Mouse (Mus musculus) stomach, postnatal 0 days (tissue): ENCODE results near the gene Smim24. TPM values are rescaled to one million over a fixed set of nuclear protein-coding genes. Genes with fewer than 3 reads are reported as not detected.
A peak's percentile ranks its signal among the peaks of the same experiment; 100 is the strongest.

Experiments used
- ATAC-seq: fragments of 200-750 bp; cut with Nextera tagmentation; 2 replicates; pipeline ENCODE4 v1.8.0; 2017; ENCODE audit not compliant: low FRiP score, low TSS enrichment
- DNase-seq: peaks from one replicate; pipeline ENCODE4 v3.0.0-alpha.2; 2016; ENCODE audit warnings: low spot score
- H3K27ac ChIP-seq: fragments of 300-500 bp; sonication (generic); replicated peaks from 2 replicates; pipeline ENCODE4 v1.5.1; 2014; ENCODE audit warnings: mild to moderate bottlenecking, control low read depth
- H3K27me3 ChIP-seq: fragments of 300-500 bp; sonication (generic); 2 replicates; pipeline ENCODE4 v1.6.1; 2014; ENCODE audit warnings: low read length; ENCODE audit not compliant: control insufficient read depth, insufficient read depth
- H3K36me3 ChIP-seq: fragments of 300-500 bp; sonication (generic); 2 replicates; pipeline ENCODE4 v1.6.1; 2014; ENCODE audit warnings: low read length, mixed read lengths; ENCODE audit not compliant: control insufficient read depth, insufficient read depth
- H3K4me1 ChIP-seq: fragments of 300-500 bp; sonication (generic); replicated peaks from 2 replicates; pipeline ENCODE4 v1.6.1; 2014; ENCODE audit warnings: antibody characterized with exemption; ENCODE audit not compliant: control insufficient read depth, insufficient read depth
- H3K4me2 ChIP-seq: fragments of 300-500 bp; sonication (generic); replicated peaks from 2 replicates; pipeline ENCODE4 v1.6.1; 2014; ENCODE audit warnings: low read depth, mild to moderate bottlenecking, control low read depth, moderate library complexity
- H3K4me3 ChIP-seq: fragments of 300-500 bp; sonication (generic); 2 replicates; pipeline ENCODE4 v1.5.1; 2014; ENCODE audit warnings: low read depth, low read length, control low read depth
- H3K9ac ChIP-seq: fragments of 300-500 bp; sonication (generic); 2 replicates; pipeline ENCODE4 v1.6.1; 2014; ENCODE audit warnings: mild to moderate bottlenecking, low read length, control low read depth, mixed read lengths
- H3K9me3 ChIP-seq: fragments of 300-500 bp; sonication (generic); 2 replicates; pipeline ENCODE4 v1.6.1; 2016; ENCODE audit warnings: low read length; ENCODE audit not compliant: control insufficient read depth
- CTCF ChIP-seq: IDR thresholded peaks from 2 replicates; pipeline ENCODE4 v1.5.1; 2016; ENCODE audit warnings: antibody characterized with exemption, low read depth, mild to moderate bottlenecking, moderate library complexity
- EP300 ChIP-seq: optimal IDR thresholded peaks from 2 replicates; pipeline ENCODE3; 2016; ENCODE audit warnings: antibody characterized with exemption
- WGBS: fragments of 180-500 bp; shearing (Covaris S2); extraction: QIAGEN DNeasy Blood & Tissue Kit; methylation state at CpG from one replicate; pipeline ENCODE4 v1.1.7; 2014; 5-methylcytosine and 5-hydroxymethylcytosine counted together
- polyA plus RNA-seq: library from polyadenylated mRNA; unstranded; fragments of >200 nt; fragmentation: Nextera tagmentation; extraction: Ambion mirVana; gene quantifications from 2 replicates; pipeline ENCODE4 v1.2.1, GENCODE M21; 2015

Gene Smim24
- polyA plus RNA-seq = 205 and 239 TPM in 2 replicates

DNA sequence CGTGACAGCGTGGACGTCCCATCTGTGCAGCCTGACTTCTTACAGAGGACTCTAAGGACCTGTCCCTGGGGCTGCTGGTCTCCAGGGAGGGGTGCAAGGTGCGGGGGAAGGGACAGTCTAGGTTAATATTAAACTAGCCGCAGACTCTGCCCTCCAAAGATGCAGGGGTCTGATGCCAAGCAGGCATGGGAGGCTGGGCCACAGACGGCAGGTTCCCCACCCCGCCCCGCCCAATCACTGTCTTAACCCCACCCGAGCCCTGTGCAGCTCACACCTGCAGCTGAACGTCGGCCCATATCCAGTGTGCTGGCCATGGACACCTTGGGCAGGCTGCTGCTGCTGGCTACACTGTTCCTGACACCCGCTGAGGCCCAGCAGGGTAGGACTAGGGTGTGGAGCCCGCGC lies at the start of gene Smim24:
TSS of gene Smim24 (plus strand) at position 271 of the 405 bp plus-strand sequence.
- H3K9ac ChIP-seq = peak within 1 kb of the TSS; percentile 18
- no peaks in the 10 kb centered on the region for H3K9me3 ChIP-seq
- H3K27me3 ChIP-seq = no peaks in the 10 kb centered on the region
- H3K36me3 ChIP-seq = peaks cover 4% of the 10 kb centered on the region; the same call in 1 of the 2 replicates
- peak within 1 kb of the TSS; percentile 30 for H3K4me3 ChIP-seq
- no peak for TF ChIP-seq EP300
- no peak for TF ChIP-seq CTCF
- peaks cover 6% of the 10 kb centered on the region; the same call in 1 of the 2 replicates for H3K4me1 ChIP-seq
- H3K4me2 ChIP-seq = peak within 1 kb of the TSS; percentile 56
- DNase-seq = peak; percentile 62
- H3K27ac ChIP-seq = peak within 1 kb of the TSS; percentile 69
- WGBS = 50% methylated on average over 14 of the region's 14 CpGs
- ATAC-seq = peak; percentile 19

DNA sequence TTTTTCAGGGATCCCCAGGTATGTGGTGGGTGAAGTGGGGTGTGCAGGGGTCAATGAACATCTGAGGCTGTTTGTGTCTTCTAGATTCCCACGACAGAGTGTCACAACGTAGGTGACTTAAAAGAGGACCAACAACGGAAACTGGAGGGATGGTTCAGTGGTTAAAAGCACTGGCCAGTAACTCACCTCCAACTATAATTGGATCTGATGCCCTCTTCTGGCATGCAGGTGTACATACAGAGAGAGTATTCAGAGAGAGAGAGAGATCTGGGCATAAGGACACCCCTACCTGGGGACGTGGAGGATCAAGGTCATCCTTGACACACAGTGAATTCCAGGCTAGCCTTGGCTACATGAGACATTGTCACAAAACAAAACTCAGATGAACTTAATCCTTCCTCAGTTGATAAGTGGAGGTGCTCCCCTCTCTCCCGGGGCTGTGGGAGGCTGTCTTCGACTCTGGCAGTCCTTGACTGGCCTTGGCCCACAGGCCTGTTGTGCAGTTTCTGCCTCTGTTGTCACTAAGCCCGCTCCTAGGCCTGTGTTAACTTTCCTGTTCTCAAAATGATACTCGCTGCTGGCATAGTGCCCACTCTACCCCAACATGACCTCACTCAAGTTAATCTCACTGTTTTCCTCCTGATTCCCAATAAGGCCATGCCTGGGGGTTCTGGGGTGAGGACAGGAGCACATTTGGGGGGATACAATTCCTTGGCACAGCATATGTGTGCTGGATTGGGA lies 48.3 kb upstream of the Smim24 start:
- TF ChIP-seq EP300 (no peak), CTCF (peak; percentile 59)
- no peak overlapping the region for H3K4me2 ChIP-seq
- no peak overlapping the region for H3K27ac ChIP-seq
- ATAC-seq = no peak
- H3K36me3 ChIP-seq = no peaks in the 10 kb centered on the region
- H3K9ac ChIP-seq = no peak overlapping the region
- 41% methylated on average over 8 of the region's 8 CpGs for WGBS
- no peak overlapping the region for H3K4me3 ChIP-seq
- DNase-seq = no peak
- H3K9me3 ChIP-seq = no peaks in the 10 kb centered on the region
- H3K27me3 ChIP-seq = 0 out of 2 replicates have a peak, but pooled peaks cover 3% of the 10 kb centered on the region
- H3K4me1 ChIP-seq = peaks cover 4% of the 10 kb centered on the region

DNA sequence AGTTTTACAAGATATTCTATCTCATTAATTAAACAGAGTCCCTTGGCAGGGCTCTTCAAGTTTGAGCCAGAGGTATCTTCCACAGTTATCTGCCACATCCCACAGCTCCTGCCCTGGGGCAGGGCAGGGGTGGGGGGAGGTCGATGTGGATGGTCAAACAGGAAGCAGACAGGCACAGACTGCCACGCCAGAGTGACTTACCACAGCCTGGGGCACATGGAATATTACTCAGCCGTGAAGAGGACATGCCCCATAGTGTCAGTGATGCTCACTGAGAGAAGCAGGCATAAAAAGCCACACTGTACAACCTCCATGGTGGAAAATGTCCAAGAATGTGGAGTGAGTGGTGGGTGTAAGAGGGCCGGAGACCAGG lies 47.7 kb upstream of the Smim24 start:
- DNase-seq = no peak
- 86% methylated on average over 4 of the region's 4 CpGs for WGBS
- no peaks in the 10 kb centered on the region for H3K9me3 ChIP-seq
- no peak overlapping the region for H3K9ac ChIP-seq
- 0 out of 2 replicates have a peak, but pooled peaks cover 3% of the 10 kb centered on the region for H3K27me3 ChIP-seq
- no peak overlapping the region for H3K4me2 ChIP-seq
- no peak for ATAC-seq
- H3K4me1 ChIP-seq = peaks cover 5% of the 10 kb centered on the region
- TF ChIP-seq EP300 = no peak
- TF ChIP-seq CTCF = no peak
- no peak overlapping the region for H3K4me3 ChIP-seq
- no peak overlapping the region for H3K27ac ChIP-seq
- no peaks in the 10 kb centered on the region for H3K36me3 ChIP-seq

DNA sequence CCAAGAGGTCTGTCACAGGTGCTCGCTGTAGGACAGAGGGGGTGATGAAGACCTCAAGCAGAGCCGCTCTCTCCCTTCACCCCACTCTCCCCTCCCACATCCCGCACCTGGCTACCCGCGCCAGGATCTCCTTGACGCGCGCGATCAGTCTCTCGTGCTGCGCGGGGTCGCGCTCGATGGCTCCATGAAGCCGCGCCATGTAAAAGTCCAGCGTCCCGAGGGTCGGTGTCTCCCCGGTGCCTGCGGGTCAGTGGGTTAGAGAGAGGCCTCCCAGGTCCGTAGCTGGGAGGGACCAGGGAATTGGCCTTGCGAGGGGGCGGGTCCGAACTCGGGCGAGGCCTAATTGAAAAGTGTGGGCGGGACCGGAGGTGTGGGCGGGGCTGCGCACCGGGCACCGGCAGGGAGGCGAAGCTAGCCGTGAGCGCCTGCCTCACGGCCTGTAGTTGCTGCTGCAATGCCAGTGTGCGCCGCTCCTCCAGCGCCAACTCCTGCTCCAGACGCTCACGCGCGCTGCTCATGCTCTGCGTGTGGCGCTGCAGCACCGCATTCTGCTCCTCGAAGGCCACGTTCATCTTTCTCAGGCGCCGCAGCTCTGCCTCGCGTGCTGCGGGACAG lies 46.3 kb upstream of the Smim24 start:
- Histone ChIP-seq H3K9ac (0 out of 2 replicates have a peak overlapping the region, but pooled peaks have one; percentile 31), H3K27ac (peak overlapping the region; percentile 65; the same call in 1 of the 2 replicates), H3K36me3 (no peaks in the 10 kb centered on the region), H3K27me3 (0 out of 2 replicates have a peak, but pooled peaks cover 3% of the 10 kb centered on the region), H3K4me1 (peaks cover 5% of the 10 kb centered on the region), H3K4me3 (no peak overlapping the region), H3K4me2 (peak overlapping the region; percentile 46), H3K9me3 (no peaks in the 10 kb centered on the region)
- DNase-seq (peak; percentile 93), ATAC-seq (peak; percentile 55)
- TF ChIP-seq CTCF (peak; percentile 62), EP300 (no peak)
- WGBS = 18% methylated on average over 52 of the region's 55 CpGs

DNA sequence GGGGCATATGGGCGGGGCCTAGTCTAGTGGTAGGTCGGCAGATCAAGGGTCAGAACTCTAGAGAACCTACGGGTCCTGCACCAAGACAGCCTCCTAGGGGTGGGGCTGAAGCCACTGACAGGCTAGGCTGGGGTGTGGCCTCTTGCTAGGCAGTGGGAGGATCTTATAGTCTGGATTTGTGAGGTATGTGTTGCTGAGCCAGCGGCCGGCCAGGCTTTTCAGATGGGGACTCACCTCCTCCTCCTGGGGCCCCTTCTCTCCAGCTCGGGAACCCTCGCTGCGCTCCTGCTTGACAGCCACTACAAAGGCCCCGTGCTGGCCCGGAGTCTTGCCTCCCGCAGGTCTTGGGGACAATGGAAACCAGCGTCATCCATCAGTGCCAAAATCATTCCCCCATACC lies 43.7 kb upstream of the Smim24 start:
- DNase-seq (peak; percentile 77), ATAC-seq (peak; percentile 38; the same call in 1 of the 2 replicates)
- Histone ChIP-seq H3K36me3 (no peaks in the 10 kb centered on the region), H3K4me1 (peaks cover 5% of the 10 kb centered on the region), H3K9ac (peak overlapping the region; percentile 82), H3K4me3 (peak overlapping the region; percentile 71), H3K4me2 (peak overlapping the region; percentile 90), H3K9me3 (no peaks in the 10 kb centered on the region), H3K27me3 (no peaks in the 10 kb centered on the region), H3K27ac (peak overlapping the region; percentile 91)
- peak; percentile 19; the same call in 1 of the 2 replicates for TF ChIP-seq CTCF
- TF ChIP-seq EP300 = no peak
- WGBS = 5% methylated on average over 11 of the region's 12 CpGs
